Mouse (Mus musculus) induced T-regulatory cell, adult 2 months (primary cell): ENCODE results near the gene Pdlim3.
"Not testable (repeated sequence)": the region's sequence is repeated elsewhere in the genome, so short reads cannot be mapped to it uniquely, and the experiment has no call there.

Experiments
- DNase-seq: peaks from one replicate; pipeline ENCODE4 v3.0.0-alpha.2; 2012; ENCODE audit warnings: low read depth

Gene Pdlim3

DNA sequence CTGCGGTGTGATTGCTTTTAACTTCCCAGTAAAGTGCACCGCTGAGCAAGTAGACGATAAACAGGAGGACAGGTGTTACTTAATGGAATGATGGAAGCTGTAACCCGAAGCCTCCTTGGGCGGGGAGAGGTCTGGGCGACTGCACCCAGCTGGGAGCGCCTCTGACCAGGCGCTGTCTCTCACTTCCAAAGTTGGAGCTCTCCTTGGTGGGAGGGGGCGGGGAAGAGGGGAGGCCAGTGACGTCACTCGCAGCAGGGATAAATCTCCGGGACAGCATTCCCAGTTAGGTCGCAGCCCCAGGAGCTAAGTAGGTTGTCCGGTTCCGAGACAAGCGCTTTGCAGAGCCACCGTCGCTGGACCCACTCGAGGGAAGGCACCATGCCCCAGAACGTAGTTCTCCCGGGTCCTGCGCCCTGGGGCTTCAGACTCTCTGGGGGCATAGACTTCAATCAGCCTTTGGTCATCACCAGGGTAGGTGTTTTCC, at the start of gene Pdlim3:
Gene Pdlim3, plus strand, starts transcription at position 260 of the 484 bp plus-strand sequence.
- no peak for DNase-seq

GRCm38 (mm10) chr8:45843306-45843705, 42.0 kb upstream of the Pdlim3 start:
- no peak for DNase-seq

GRCm38 (mm10) chr8:45844097-45844885, 41.0 kb upstream of the Pdlim3 start:
- DNase-seq, result no peak

- no peak for DNase-seq
These were observed 40.3 kb upstream of the Pdlim3 start for GRCm38 (mm10) chr8:45844911-45845481.

- no peak for DNase-seq
These were observed 39.4 kb upstream of the Pdlim3 start for GRCm38 (mm10) chr8:45845906-45846305.

DNA sequence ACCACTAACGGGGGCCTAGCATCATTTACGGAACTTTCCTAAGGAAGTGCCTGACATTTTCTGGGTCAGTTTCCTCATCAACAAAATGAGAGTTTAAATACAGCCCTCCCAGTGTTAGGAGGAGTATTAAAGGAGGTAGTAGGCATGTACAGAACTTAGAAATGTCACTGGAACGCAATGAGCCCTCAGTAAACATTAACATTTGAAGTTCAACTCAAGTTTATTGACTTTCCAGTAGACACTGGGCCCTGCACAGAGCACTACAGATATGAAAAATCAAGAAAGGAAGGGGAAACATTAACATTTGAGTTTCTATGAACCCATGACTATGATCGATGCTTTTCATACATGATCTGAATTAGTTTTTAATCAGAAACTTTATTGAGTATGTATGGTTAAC, 30.1 kb upstream of the Pdlim3 start:
- no peak for DNase-seq

DNA sequence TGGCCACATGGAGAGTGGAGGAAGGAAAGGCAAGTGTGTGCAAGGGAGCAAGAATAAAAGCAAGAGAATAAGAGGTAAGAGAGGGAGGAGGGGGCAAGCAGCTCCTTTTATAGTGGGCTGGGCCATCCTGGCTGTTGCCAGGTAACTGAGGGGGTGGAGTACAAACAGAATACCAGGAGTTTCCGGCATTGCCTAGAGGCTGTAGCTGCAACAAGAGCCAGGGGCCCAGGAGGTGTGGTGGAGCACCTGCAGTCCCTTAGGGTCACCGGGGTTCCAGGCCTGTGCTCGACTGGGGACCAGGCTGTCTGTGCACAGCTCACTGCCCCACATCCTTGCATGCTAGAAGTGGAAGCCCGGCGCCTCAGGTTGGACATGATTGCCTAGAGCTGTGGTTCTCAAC, 27.5 kb upstream of the Pdlim3 start:
- DNase-seq, result no peak

- no peak for DNase-seq
These were observed 26.9 kb upstream of the Pdlim3 start for GRCm38 (mm10) chr8:45858391-45858790.

- not testable (repeated sequence) for DNase-seq
These were observed 13.7 kb upstream of the Pdlim3 start for GRCm38 (mm10) chr8:45871587-45871986.

- DNase-seq, result no peak
These were observed 13.2 kb upstream of the Pdlim3 start for GRCm38 (mm10) chr8:45872077-45872476.

DNA sequence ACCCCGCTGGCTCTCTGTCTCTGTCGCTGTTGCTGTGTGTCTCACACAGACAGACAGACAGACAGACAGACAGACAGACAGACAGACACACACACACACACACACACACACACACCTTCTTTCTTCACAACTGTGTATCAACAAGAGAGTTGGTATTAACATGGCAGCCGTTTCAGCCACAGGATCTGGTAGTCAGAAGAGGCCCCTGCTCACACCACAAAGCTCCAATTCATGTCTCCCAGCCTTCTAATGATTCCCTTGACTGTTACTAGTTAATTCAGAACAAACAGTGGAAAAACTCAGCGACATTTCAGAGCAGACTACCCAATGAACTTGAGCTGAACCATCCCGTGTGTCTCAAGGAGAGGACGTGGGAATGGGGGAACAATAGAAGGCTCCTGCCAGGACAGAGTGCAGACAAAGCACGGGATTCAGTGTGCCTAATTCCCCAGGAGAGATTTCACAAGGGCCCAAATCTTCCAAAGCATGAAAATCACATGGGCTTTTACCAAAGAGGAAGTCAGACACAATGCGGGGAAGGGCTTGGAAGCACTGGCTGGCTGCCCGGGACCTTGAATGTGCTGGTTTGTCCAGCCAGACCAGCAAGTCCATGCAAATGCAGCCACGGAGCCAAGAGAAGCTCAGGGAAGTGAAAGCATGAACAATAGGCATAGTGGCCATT, 10.2 kb upstream of the Pdlim3 start:
- no peak for DNase-seq

GRCm38 (mm10) chr8:45876397-45876796, 8.9 kb upstream of the Pdlim3 start:
- DNase-seq, result no peak

DNA sequence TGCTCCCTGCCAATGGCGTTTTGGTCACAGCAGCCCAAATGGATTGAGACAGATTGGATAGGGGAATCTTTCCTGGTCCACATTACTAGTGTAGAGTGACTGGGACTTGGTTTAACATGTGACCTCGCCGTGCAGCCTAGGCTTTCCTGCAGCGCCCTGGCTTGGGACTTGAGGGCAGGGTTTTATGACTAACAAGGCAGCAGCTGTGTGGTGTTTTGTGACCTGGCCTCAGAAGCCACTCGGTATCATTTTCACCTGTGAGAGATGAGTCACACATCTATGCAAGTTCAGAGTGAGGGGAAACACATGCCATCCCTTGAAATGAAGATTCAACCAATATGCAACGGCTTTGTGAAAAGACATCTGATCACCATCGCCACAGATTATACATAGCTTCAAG, 7.6 kb upstream of the Pdlim3 start:
- DNase-seq, result no peak

DNA sequence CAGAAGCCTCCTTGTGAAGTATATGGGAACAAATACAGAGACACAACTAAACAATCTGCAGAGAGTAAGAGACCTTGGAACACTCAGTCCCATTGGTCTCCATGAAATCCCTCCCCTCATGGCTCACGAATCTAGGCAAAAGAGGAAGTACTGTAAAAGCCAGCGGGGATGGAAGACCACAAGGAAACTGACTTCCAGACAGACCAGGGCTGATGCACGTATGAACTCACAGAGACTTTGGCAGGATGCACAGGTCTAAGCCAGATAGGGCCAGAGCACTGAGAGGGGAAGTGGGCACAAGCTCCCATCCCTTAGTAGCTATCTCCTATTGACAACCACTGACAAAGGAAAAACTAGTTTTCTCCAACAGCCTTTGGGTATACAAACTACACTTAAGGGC, 4.8 kb upstream of the Pdlim3 start:
- no peak for DNase-seq

GRCm38 (mm10) chr8:45881726-45882125, 3.5 kb upstream of the Pdlim3 start:
- no peak for DNase-seq

DNA sequence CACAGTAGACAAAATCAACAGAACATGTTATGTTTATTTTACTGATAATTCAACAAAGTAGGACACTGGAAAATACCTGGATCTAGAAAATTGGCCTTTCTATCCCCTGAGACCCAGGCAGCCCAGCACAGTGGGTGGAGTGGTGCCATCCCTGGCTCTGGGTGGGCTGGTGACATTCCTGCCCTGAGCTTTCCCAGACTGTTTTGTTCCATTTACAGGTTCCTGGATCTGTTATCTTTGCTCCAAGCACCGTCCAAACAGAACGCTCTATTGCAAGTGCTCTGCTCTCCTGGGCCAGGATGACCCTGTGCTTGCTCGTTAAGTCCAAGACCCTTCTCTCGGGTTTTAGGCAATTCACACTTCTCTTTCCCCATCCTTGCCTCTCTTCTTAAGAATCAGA, 1.5 kb upstream of the Pdlim3 start:
- no peak for DNase-seq

DNA sequence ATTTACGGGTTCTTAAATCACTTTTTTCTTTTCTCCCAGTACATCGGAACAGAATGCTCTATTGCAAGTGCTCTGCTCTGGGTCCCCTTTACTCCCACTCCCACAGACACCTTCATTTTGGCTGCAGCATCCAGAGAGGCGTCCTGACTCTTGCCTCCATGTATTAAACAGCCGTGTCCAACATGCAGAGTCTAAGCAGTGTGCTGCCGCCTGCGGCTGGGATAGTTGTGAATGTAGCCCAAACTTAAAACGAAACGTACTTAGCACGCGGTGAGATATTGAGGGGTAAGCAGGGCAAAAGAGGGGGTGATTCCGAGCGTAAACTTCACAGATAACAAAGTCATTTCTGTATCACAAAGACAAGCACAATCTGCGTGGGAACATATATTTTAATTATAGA, 709 bp upstream of the Pdlim3 start:
- no peak for DNase-seq

- no peak for DNase-seq
These were observed 514 bp downstream of the Pdlim3 start for GRCm38 (mm10) chr8:45885775-45886174.

DNA sequence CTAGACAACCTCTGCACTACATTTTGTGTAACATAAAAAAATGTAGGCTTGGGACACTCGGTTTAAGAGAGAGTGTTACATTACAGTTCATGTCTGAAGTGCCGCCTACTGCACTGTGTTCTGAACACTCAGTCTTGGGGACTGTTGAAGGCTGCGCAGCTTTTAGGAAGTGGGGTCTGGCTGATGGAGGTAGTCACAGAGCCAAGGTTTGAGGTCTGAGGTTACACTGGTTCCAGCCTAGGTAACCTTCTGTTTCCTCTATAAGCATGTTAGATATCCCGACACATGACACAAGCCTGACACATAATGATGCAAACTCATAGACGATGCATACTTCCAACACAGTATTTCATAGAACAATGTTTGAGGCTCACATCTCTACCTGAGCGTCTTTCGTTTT, 4.5 kb downstream of the Pdlim3 start:
- DNase-seq, result no peak

- no peak for DNase-seq
These were observed 11.3 kb downstream of the Pdlim3 start for GRCm38 (mm10) chr8:45896590-45896989.

DNA sequence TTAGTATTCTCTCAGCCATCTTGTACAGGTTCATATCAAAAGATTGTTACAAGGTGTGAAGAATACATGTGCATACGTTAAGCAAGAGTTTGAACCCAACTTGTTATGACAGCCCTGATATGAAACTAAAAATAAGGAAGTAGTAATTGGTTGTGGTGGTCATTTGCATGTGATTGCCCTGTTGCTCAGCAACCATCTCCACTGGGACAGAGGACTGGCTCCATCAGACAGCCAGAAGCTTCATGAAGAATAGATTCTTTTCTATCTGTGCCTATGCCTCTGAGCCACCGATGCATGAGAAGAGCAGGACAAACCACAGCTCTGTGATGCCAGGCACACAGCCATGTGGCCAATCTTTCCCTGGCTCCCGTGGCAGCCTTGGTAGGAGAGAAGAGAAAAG, 14.5 kb downstream of the Pdlim3 start:
- no peak for DNase-seq

- DNase-seq, result no peak
These were observed 16.4 kb downstream of the Pdlim3 start for GRCm38 (mm10) chr8:45901626-45902025.

GRCm38 (mm10) chr8:45903659-45904058, 18.4 kb downstream of the Pdlim3 start:
- DNase-seq, result no peak
